Mouse (Mus musculus): ENCODE results near the gene Spc24.
"Not testable (repeated sequence)": the region's sequence is repeated elsewhere in the genome, so short reads cannot be mapped to it uniquely, and the experiment has no call there.

Gene Spc24

DNA sequence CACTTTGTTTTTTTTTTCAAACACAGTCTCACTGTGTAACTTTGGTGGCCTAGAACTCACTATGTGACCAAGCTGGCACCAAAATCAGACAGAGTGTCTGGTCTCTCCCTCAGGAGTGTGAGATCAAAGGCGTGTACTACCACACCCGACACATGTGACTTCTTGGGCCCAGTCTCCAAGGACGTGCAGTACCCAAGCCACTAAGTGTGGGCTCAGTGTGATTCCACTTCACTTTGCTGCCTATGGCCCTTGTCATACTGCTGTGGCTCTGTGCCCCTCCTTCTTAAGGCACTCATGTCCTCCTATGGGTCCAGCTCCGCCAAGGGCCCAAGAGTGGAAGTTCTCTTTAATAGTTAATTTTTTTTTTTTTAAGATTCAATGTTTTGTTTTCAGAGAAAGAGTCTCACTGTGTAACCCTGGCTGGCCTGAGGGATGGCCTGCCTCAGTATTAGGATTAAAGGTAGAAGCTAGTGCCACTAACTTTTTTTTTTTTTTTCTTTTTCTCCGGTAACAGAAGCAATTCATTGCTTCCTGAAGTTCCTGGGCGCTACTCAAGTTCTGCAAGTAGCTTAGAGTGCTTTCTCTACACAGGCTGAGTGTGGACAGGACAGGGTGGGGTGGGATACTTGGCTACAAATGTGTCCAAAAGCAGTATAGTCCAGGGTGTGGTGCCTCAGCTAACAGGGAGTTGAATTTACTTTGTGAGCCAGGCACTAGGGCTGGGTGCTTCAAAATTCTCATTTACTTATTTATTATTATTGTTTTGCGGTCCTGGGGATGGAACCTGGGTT, 24.6 kb upstream of the Spc24 start:
- DNase-seq (ENCODE audit: low read depth, low spot score) = no peak

DNA sequence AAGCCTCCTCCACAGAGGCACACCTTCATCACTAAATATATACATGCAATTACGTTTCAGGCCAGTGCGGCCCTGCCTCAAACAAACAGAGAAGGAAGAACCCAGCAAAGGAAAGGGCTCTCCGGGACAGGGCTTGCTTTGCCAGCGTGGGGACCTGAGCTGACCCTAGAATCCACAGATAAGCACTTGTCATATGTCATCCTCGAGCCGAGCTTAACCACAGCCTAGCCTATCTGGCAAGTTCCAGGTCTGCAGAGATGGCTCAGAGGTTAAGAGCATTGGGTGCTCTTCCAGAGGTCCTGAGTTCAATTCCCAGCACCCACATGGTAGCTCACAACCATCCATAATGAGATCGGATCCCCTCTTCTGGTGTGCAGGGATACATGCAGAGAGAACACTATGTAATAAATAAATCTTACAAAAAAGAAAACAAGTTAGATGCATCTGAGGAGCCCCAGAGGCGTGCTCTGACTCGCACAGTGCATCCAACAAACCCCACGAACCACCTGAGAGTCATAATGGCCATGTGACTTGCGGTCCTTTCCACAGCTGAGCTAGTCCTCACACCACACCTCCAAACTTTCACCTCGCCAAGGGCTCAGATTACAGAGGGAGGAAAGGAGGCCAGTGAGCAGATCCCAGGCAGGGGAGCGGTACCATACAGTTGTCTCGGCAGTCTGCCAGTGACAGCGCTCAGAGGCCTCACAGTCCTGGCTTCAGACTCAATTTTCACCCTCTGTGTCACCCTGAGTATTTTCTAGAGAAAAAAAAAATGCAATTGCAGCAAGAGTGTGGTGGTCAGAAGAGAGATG, 21.8 kb upstream of the Spc24 start:
- DNase-seq (ENCODE audit: low read depth, low spot score) = no peak

DNA sequence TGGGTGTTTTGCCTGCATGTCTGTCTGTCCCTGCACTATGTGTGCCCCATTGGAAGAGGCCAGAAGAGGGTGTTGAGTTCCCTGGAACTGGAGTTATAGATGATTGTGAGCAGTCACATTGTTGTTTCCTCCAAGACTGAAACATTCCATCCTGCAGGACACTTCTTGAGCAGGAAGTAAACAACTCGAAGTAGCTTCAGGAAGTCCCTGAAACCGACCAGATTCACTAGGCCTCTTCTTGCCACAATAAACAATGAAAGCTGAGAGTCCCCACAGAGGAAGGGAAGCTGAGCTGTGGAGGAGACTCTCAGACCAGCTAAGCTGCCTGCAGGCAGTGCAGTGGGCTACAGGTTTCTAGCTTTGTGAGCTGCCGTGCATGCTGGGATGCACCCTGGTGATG, 17.6 kb upstream of the Spc24 start:
- no peak for DNase-seq (ENCODE audit: low read depth, low spot score)

DNA sequence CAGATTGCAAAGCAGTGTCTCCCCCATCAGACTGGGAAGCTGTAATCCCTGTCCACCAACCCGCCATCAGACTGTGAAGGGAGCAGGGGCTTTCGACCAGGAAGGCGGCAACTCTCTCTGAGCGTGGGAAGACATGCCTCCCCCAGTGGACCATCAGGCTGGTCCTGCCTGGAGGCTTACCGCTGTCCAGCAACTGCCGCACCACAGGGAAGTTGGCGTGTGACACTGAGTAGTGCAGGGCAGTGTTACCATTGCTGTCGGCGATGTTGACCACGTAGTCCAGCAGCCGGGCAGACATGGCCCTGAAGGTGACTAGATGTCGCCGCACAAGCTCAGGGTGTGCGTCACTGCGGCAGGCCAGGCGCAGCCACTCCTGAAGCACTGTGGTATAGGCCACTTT, 14.2 kb upstream of the Spc24 start:
- no peak for DNase-seq (ENCODE audit: low read depth, low spot score)

DNA sequence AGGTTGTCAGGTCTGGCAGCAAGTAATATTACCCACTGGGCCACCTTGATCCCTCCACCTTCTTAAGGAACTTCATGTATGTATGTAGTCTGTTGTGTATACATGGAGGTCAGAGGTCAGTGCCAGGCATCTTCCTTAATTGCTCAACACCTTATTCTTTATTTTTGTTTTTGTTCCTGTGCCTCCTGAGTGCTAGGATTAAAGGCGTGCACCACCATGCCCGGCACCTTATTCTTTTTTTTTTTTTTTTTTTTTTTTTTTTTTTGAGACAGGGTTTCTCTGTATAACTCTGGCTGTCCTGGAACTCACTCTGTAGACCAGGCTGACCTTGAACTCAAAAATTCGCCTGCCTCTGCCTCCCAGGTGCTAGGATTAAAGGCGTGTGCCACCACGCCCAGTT, 13.3 kb upstream of the Spc24 start:
- DNase-seq (ENCODE audit: low read depth, low spot score) = not testable (repeated sequence)

DNA sequence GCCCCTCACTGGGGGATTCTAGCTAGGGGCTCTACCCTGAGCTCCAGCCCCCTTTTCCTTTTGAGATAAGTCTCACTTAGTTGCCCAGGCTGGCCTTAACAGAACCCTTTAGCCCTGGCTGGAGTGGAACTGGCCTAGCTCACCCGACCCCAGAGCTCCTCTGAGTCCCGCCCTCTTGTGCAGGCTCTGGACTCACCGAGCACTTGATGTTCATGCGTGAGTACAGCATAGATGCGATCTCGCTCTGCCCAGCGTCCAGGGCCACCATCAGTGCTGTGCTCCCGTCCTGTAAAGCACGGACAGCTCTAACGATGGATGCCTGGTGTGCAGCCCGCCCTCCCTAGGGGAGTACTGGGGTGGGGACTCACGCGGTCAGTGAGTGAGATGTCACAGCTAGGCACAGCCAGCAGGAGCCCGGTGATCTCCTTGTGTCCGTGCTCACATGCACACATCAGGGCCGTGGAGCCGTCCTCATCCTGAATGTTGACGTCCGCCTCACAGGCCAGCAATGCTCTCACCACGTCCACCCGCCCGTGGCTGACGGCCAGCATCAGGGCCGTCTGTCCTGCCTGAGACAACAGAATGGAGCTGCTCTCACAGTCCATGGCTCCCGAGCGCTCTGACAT, 9.6 kb upstream of the Spc24 start:
- DNase-seq (ENCODE audit: low read depth, low spot score) = no peak

DNA sequence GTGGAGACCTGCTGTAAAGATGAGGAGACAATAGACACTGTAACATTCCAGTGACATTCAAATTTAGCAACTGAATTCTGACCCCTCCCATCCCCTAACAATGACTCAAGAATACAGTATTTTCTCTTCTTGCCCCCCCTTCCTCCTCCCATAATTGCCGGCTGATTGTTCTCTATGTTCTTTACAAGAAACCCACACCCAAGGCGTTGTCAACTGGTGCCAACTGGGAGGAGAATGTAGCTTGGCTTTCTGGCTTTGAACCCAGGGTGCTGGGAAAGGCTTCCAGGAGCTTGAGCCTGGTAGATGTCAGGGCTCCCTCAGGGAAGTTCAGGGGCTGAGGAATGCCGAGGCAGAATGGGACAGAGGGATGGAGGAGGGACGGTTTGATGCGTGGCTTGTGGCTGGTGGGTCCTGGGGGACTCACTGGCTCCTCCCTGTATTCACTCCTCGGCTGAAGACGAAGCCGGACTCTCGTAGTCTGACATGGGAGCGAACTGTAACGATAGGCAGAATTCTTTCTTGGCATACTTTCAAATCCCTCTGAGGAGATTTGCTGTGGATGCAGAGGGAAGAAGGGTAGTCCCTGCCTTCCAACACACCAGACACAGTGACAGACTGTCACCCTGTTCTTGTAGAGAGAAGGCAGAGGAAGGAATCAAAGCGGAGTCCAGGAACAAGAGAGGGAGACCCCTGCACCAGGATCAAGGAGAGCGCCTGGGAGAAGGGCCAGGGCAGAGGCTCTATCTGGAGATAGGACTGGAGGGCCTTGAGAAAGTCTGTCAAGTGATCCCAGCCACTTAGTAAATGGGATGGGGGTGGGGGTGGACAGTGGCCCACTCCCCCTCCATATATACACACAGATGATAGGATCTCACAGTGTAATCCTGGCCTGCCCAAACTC, 8.7 kb upstream of the Spc24 start:
- DNase-seq (ENCODE audit: low read depth, low spot score) = no peak

DNA sequence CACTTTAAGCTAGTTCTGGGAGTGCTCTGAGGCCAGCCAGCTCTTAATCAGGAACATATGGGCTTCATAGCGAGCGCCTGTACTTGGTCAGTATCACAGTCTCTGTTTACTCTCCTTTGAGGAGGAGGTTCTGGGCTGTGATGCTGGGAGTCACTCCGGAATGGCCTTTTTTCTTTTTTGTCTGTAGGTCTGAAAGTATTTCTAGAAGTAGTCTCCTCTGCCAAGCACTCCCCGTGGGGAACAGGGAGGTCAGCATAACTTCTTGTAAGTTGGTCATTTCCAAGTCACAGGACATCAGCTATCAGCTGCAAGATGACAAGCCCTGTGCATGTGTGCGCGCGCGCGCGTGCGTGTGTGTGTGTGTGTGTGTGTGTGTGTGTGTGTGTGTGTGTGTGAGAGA, 7.8 kb upstream of the Spc24 start:
- peak; percentile 76 for DNase-seq (ENCODE audit: low read depth, low spot score)

DNA sequence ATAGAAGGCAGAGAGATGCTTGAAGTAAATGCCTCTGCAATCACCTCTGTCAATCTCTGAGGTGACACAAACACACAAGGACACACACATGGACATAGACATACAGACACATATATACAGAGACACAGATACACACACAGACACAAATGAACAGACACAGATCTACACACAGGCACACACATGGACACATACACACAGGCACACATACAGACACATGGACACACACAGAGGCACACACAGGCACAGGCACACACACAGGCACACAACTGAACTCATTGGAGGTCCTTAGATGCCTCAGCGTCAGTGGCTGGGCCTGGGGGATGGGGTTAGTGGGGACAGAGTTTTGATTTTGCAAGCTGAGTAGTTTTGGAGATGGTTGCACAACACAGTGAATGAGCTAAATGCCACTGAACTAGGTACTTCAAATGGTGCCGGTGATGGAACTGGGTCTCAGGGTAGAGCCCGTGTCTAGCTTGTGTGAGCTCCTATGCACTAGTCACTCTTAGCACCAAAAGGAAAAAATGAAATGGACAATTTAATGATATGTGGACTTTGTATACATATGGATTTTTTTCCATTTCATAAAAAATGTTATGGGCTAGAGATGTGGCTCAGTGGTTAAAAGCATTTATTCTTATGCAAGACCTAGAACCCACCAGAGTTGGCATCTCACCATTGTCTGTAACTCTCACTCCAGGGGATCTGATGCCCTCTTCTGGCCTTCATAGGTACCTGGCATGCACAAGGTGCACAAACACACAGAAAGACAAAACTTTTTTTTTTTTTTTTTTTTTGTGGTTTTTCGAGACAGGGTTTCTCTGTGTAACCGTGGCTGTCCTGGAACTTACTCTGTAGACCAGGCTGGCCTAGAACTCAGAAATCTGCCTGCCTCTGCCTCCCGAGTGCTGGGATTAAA, 4.2 kb upstream of the Spc24 start:
- no peak for DNase-seq (ENCODE audit: low read depth, low spot score)

DNA sequence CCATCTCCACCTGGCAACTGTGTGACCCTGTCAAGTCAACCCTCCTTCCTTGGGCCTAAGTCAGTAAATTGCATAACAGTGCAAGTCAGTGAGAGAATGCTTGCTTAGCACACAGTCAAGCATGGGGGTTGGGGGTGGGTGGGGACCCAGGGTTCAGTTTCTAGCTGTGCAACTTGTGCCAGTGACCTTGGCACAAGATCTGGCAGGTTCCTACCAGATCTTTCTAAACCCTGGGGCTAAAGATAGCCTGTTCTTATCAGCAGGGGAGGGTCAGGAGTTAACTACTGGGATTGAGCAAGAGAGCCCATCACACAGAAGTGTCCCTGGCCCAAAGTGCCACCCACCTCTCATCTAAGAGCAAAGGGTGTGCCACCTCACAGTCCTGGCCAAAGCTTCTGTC, 2.0 kb upstream of the Spc24 start:
- DNase-seq (ENCODE audit: low read depth, low spot score) = no peak

DNA sequence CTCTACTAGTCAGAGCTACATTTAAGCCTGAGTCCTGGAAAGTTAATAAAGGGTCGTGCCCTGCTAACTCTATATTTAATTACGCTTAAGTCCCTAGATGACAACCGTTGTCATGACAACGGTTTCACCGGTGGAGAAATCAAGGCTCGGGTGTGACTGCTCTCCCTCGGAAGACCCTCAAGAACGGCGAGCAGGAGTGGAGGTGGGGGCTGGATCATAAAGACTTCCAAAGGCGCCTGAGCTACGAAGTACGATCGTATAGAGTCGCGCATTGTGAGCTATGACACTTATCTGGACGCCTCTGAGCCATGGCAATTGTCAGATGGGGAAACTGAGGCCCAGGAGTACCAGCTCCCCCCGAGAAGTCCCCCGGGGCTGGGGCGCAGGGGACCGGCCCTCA, 385 bp downstream of the Spc24 start:
- DNase-seq (ENCODE audit: low read depth, low spot score) = no peak

DNA sequence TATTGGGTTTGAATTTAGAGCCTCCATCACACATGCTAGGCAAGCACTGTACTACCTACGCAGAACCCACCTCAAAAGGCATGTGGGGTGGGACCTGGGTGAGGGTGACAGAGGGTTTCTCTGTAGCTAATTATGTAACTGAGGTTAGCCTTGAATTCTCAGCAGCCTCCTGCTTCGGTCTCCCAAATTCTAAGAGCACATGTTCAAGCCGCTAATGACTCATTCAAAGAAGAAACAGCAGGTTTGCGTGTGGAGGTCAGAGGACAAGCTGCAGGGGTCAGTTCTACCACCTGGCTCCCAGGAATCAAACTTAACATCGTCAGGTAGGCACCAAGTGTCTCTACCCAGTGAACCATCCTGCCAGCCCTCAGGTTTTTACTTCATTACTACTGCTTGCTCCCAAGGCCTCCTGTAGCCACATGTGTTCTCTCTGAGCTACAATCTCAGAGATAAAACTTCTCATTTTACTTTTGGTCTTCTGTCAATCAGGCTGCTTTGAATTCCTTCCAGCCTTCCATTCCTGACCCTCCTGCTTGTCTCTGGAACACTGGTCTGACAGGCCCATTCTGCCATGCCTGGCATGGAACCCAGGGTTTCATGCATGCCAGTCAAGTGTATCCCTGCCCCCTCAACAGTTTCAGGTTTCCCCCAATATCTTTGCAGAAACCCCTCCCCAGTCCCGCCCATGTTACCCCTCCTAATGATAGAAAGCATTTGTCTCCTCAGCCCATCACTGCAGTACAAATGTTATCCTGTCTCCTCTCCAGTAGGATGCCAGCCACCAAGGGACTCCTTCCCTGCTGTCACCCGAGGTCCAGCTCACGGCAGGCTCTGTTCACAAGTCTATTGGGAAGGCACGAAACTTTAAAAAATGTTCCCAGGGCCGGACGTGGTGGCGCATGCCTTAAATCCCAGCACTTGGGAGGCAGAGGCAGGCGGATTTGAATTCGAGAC, 1.2 kb downstream of the Spc24 start:
- no peak for DNase-seq (ENCODE audit: low read depth, low spot score)

DNA sequence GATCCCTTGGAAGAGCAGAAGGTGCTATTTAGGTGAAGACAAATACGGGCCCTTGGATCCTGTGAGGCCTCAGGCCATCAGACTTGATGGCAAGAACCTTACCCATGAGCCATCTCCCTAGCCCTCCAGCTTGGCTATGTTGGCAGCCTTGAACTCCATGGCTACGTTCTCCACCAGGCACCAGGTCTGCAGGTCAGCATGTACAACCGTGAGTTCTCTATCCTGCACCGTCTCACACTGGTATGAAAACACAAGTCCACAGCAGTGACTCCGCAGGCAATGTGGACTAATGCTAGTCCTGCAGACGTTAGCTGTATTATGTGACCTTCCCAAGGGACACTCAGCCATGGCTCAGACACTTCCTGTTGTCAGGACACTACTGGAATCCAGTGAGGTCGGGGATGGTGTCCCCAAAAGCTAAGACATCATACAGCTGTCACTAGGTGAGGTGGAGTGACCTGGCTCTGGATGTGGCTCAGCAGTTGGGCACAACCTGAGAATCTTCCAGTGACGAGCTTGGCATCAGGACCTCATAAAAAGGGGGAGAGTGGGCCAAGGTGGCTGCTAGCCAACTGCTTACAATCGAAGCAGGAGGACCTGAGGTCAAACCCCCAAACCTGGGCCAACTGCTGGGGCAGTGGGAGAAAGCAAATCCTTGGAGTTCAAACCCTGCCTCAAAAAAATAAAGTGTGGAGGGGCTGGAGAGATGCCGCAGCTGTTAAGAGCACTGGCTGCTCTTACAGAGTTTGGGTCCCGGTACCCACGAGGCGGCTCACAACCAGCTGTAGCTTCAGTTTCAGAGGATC, 5.4 kb downstream of the Spc24 start:
- DNase-seq (ENCODE audit: low read depth, low spot score) = no peak

DNA sequence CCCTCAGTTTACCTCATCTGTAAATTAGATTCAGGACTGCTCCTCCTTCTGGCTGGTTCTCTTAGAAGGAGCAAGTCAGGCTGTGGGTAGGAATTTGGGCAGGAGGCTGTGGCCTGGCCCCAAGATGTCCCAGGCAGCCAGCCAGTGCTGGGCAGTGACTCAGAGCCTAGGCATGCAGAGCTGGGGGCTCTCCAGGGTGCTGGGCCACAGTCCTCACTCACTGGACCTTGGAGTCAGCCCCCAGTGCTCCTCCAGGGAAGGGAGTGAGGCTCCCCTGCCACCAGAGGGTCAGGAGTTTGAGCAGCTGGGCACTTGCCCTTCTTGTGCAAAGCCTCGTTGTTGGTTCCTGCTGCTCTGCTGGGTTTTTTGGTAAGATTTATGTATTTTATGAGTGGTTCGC, 6.1 kb downstream of the Spc24 start:
- DNase-seq (ENCODE audit: low read depth, low spot score) = no peak

DNA sequence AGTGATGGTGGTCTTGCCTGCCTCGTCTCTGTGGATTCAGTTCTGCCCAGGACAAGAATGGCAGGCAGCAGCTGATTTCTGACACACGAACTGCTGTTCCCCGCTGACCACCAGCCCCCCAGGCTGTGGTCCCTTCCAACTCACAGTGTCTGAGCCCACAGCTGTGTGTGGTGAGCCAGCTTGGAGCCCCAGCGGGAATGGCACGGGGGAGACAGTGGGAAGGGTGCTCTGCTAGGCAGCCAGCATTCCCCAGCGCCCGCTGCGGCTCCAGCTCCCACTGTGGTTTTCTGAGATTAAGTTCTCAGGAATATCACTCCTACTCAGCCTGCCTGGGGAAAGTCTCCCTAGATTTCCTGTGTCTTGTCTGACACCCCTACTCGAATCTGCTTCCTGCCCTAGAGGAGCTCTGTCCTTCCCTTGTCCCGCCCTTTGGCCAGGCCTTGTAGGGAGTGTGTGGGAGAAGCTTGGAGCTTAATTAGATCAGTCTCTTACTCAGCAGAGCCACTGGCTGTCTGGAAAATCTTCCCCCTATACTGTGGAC, 7.8 kb downstream of the Spc24 start:
- DNase-seq (ENCODE audit: low read depth, low spot score) = no peak

DNA sequence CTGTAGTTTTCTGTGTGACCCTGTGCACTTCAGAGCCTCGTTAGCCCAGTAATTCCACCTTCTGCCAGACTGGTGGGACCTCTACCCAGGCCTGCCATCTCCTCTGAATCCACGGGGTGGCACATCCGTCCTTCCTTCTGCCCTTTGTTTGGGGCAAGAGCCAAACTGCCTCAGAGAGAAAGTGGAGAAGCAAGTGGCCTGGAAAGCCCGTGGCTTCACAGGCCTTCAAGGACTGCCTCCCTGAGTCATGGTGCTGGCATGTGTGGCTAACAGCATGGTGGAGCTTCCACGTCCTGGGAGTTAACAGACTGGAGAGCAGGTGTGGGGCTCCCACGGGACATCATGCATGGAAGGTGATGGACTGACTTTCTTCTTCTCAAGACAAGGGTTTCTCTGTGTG, 8.8 kb downstream of the Spc24 start:
- no peak for DNase-seq (ENCODE audit: low read depth, low spot score)

DNA sequence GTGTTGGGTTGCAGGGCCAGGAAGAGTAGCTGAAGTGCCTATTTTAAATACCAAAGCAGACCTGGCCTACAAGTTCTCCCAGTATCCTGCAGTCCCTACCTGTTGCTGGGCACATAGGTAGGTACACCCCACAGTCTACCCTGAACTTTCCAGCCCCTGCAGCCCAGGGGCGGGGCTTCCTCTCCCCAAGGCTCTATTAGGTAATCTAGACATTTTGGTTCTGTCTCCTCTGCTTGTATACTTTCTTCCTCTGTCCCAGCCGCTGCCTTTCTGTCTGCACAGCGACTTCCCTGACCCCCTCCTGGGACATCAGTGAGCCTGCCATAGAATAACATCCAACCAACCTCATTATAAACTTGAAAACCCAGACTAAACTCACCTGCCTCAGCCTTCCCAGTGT, 9.7 kb downstream of the Spc24 start:
- DNase-seq (ENCODE audit: low read depth, low spot score) = no peak

DNA sequence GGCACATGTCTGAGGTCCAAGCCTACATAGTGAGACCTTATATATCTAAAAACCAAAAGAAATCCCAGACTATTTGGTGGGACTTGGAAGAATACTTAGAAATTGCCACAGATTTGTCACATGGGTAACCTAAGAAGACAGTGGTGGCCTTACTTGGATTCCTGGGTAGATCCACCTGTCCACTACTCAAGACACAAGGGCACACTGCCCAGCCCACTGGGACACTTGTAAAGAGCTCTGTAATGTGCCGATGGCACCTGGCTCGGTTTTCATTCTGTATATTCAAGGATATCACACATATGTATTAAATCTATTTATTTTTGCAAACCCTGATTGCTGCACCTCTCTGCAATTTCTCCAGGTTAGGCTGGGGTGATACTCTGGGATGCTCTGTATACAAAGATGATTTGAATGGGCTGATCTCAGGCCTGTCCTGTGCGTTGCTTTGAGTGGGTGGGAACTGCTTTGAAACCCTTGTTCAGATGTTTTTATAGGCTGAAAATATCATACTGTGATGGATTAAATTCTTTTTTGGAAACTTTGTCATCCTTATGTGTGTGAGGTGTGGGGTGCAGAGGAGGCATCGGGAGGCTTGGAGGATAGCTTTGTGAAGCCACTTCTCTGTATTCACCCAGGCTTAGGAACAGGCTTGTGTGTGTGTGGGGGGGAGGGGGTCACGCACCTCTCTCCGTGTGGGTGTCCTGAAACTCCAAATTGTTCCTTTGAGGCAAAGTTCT, 10.6 kb downstream of the Spc24 start:
- no peak for DNase-seq (ENCODE audit: low read depth, low spot score)

Data from forelimb bud, embryonic 11.5 days (tissue).